Mouse (Mus musculus) macrophage (primary cell): ENCODE results near the gene Gm21454. TPM values are rescaled to one million over a fixed set of nuclear protein-coding genes. Genes with fewer than 3 reads are reported as not detected.
"Not testable (repeated sequence)": the region's sequence is repeated elsewhere in the genome, so short reads cannot be mapped to it uniquely, and the experiment has no call there.

ENCODE experiments used
- H3K27ac ChIP-seq: fragments of 350-480 bp; formaldehyde crosslinking; 2 replicates; pipeline ENCODE4 v1.9.0; 2021
- H3K36me3 ChIP-seq: fragments of 350-480 bp; formaldehyde crosslinking; 2 replicates; pipeline ENCODE4 v1.9.0; 2021; ENCODE audit errors: inconsistent target
- H3K4me3 ChIP-seq: fragments of 350-480 bp; formaldehyde crosslinking; 2 replicates; pipeline ENCODE4 v1.9.0; 2021; ENCODE audit errors: inconsistent target
- H3K79me2 ChIP-seq: fragments of 350-480 bp; formaldehyde crosslinking; 2 replicates; pipeline ENCODE4 v1.9.0; 2021; ENCODE audit errors: inconsistent target
- WGBS: methylation state at CpG from one replicate; pipeline ENCODE4 v1.1.7; 2026; ENCODE audit warnings: inconsistent platforms; ENCODE audit not compliant: missing documents; 5-methylcytosine and 5-hydroxymethylcytosine counted together
- polyA plus RNA-seq: library from polyadenylated mRNA; stranded (reverse); fragments of 250-400 nt; gene quantifications from 3 replicates; pipeline ENCODE4 v1.2.4, GENCODE M21; 2018; ENCODE audit warnings: inconsistent platforms
- total RNA-seq, 78 experiments: library from RNA; depleted of rRNA; stranded (reverse); fragments of 250-400 nt; gene quantifications; 1 replicate in 9 of 78; 2 replicates in 24 of 78; 3 replicates in 43 of 78; 4 replicates in 2 of 78; pipeline ENCODE4 v1.2.4; 2018; ENCODE audit warnings: inconsistent platforms in 56 of 78

Gm21454 gene
- not detected for total RNA-seq (2018; cell fraction: chromatin; rRNA removed)
- total RNA-seq (2018; cell fraction: cytosol; rRNA removed) = not detected
- total RNA-seq (2018; cell fraction: nucleus; rRNA removed) = not detected
- not detected in 3 replicates for polyA plus RNA-seq

GRCm38 (mm10) chrY:13252091-13252490 is at the start of gene Gm21454, which contains the start of gene Gm21440:
Gene Gm21454, plus strand, starts transcription at chrY:13252442.
Gene Gm21440, plus strand, starts transcription at chrY:13252391.
- H3K36me3 ChIP-seq, H3K27ac ChIP-seq, H3K4me3 ChIP-seq, H3K79me2 ChIP-seq: not testable (repeated sequence)

GRCm38 (mm10) chrY:13223828-13224227 is 28.4 kb upstream of the Gm21454 start, which contains the start of gene Gm21828:
Gene Gm21828, minus strand, starts transcription at chrY:13223928.
- H3K27ac ChIP-seq, H3K79me2 ChIP-seq, H3K36me3 ChIP-seq, H3K4me3 ChIP-seq: not testable (repeated sequence)
- no CpG with 5 or more reads among the region's 3 CpGs for WGBS

- not testable (repeated sequence) for H3K4me3 ChIP-seq, H3K27ac ChIP-seq, H3K79me2 ChIP-seq, H3K36me3 ChIP-seq
- no CpG with 5 or more reads among the region's 3 CpGs for WGBS
These were observed 96.7 kb downstream of the Gm21454 start, which contains the start of gene Gm21725 for GRCm38 (mm10) chrY:13348963-13349362. Gene Gm21725, minus strand, starts transcription at chrY:13349063.

Other genes starting within 250 kb of the Gm21454 start
- gene Gm20807, start 209.6 kb upstream of the Gm21454 start, polyA plus RNA-seq = not detected in 3 replicates
- not detected in 3 replicates for gene Gm21891, start 119.0 kb upstream of the Gm21454 start, polyA plus RNA-seq
- not detected in 3 replicates for gene Gm21425, start 90.5 kb upstream of the Gm21454 start, polyA plus RNA-seq
- gene Gm21828, start 28.5 kb upstream of the Gm21454 start, polyA plus RNA-seq = not detected in 3 replicates
- not detected in 3 replicates for gene Gm21440, start 51 bp upstream of the Gm21454 start, polyA plus RNA-seq
- gene Gm21725, start 96.6 kb downstream of the Gm21454 start, polyA plus RNA-seq = not detected in 3 replicates
- not detected in 3 replicates for gene Gm21866, start 213.1 kb downstream of the Gm21454 start, polyA plus RNA-seq
- gene Gm20773, start 241.6 kb downstream of the Gm21454 start, polyA plus RNA-seq = not detected in 3 replicates